Mouse (Mus musculus) right cerebral cortex, postnatal 36 days (tissue): ENCODE measurements around the gene Arhgef3.

ENCODE experiments used
- DNase-seq, 2 experiments: peaks; one replicate each; pipeline ENCODE4 v3.0.0; 2022; ENCODE audit warnings: low spot score in 2 of 2, mixed read lengths in 1 of 2

The Arhgef3 gene

DNA sequence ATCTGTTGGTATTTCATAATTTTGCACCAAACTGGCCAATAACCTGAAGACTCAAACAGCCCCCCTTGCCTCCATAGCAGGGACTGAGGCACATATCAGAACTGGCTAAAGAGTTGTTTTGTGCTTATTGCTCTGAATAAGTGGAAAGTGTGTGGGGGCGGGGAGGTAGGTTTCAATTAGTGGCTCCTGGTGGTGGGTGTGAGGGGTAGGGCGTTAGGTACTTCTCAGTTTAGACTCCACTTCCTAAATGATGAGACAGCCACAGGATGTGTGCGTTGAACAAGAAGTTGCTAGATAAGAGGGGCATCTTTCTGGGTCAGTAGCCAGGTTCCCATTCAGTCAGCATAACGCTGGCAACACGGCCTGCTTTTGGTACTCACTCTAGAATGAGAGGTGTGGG is 153.4 kb downstream of the Arhgef3 start:
- no peak for DNase-seq

- DNase-seq = peak; percentile 50 to 75
Measured at GRCm38 (mm10) chr14:27268986-27269700, 154.4 kb downstream of the Arhgef3 start.

DNA sequence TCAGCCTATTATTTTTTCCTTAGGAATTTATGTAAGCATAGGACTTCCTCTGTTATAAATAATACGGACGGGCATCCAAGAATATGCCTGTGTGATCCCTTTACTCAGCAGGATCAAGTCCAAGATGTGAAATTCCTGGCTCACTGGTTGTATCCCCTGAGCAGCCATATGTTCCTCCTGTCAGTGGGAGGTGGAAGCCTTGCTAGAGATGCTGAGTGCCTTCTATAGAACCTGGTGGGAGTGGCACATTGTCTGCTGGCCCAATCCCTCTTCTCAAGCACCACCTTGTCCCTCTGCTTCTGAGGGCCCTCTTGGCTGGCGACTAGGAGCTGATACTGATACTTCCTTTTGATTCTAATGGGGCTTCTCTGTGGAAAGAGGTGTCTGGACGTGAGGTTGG is 155.1 kb downstream of the Arhgef3 start:
- peak; percentile 64 to 90 for DNase-seq

GRCm38 (mm10) chr14:27270466-27270865 is 155.8 kb downstream of the Arhgef3 start:
- DNase-seq = no peak

- no peak for DNase-seq
Measured at GRCm38 (mm10) chr14:27271371-27272071, 156.8 kb downstream of the Arhgef3 start.

DNA sequence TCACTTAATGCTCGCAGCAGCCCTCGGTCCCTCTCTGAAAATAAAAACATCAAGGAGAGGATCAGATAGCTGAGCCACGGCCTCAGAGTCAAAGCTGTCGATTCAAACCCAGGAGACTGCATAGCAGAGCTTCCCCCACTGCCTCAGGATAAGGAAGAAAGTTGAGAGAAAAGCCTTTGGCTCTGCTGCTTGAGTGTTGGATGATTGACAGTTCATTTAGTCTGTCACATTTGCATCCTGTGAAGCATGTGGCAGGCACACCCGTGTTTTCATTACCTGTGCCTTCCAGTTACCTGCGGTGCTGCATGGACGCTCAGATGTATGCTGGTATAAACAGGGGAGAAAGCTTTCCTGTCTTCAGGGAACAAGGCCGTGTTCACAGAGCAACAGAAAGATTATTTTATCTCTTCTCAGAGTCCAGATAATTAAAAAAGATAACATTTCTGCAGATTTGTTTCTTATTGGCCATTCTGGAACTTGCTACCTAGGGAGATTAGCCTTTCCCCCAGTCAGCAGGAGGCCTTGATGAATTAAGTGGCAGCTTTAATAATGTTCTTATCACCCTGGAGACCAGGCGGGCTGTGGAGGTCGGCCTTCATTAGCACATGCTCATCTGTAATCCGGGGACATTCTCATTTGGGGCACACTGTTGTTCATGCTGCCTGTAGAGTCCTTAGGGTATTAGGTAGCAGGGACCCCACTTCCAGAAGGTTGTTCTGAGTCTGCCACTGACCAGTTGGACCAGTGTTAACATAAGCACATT is 157.6 kb downstream of the Arhgef3 start:
- no peak for DNase-seq

GRCm38 (mm10) chr14:27272835-27273138 is 158.1 kb downstream of the Arhgef3 start:
- no peak for DNase-seq

- no peak for DNase-seq
Measured at GRCm38 (mm10) chr14:27273169-27273568, 158.5 kb downstream of the Arhgef3 start.

DNA sequence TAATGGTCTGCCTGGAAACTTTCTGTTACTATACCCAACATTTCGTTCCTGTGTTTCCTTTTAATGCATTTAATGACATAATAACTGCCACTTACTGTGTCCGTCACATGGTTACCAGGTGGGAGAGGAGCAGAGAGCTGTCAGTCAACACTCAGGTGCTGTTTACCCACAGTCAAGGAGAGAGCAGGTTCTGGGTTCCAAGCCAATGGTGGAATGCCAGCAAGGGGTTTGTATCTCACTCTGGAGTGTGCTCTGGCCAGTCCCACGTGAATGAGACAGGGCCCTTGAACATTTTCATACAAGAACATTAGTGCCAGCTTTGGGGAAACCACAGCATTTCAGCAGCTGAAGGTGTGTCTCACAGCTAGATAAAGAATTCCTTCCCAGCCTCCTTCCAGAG is 162.6 kb downstream of the Arhgef3 start:
- no peak for DNase-seq

DNA sequence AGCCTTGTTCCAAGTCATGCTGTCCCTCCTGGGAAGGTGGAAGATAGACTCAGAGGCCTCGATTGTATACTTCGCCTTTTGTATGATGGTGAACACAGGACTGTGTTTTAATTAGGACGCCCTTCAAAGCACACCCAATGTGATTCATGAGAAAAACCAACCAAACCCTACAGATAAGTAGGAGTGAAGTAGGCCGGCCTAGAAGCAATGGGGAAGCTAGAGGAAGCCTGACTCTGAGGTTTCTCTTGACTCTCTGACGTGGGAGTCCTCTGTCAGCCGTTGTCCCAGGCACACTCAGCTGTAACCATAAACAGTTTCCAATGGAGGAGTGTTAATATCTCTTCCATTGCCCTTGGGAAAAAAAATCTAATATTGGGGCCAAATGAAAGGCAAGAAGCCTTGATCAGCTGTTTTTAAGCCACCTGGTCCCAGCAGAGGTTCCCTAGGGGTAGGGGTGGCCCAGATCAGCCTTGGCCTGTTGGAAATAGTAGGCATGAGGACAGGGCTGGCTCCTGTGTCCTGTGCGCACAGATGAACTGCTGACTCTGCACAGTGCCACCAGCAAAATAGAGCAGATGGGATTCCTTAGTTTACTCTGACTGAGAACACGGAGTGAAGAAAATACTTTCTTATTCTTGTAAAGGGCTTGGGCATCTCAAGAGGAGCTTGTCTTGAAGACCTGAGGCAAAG is 165.6 kb downstream of the Arhgef3 start:
- DNase-seq = no peak

DNA sequence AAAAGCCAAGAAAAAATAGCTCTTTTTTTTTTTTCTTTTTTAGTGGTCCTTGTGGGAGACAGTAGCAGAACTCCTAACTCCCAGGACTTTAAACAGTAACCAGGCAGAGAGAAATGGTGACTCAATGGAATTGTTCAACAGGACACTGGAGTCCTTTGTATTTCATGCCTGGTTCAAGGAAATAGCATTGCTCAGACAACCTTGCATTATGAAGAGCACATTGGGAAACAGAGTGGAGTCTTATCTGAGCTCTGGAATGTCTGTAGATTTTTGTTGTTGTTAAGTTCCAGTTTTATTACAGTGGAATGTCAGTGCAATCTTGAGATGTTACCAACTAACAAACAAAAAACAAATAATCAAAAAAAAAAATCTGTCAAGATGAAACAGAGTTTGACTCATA is 169.3 kb downstream of the Arhgef3 start:
- no peak for DNase-seq

- DNase-seq = no peak
Measured at GRCm38 (mm10) chr14:27286202-27286601, 171.5 kb downstream of the Arhgef3 start.

- DNase-seq = no peak
Measured at GRCm38 (mm10) chr14:27289053-27289452, 174.4 kb downstream of the Arhgef3 start.

- DNase-seq = no peak
Measured at GRCm38 (mm10) chr14:27292101-27292500, 177.4 kb downstream of the Arhgef3 start.

GRCm38 (mm10) chr14:27295821-27296220 is 181.1 kb downstream of the Arhgef3 start:
- DNase-seq = no peak

DNA sequence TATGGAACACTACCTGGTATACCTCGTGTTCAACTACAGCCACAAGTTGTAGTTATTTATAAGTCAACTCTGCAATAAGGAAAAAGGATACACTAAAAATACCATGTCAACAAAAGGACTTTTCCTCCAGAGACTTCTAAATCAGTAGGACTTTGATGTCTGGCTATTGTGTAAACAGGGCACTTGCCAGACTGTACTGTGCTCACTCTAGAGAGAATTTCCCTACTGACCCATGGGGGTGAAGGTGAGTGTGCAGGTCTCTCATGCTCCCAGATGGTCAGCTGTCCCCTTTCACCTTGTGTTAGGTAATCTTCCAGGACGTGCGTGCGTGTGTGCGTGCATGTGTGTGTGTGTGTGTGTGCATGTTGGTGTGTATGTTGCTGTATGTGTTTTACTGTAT is 182.3 kb downstream of the Arhgef3 start:
- DNase-seq = no peak

GRCm38 (mm10) chr14:27298875-27299274 is 184.2 kb downstream of the Arhgef3 start:
- no peak for DNase-seq

DNA sequence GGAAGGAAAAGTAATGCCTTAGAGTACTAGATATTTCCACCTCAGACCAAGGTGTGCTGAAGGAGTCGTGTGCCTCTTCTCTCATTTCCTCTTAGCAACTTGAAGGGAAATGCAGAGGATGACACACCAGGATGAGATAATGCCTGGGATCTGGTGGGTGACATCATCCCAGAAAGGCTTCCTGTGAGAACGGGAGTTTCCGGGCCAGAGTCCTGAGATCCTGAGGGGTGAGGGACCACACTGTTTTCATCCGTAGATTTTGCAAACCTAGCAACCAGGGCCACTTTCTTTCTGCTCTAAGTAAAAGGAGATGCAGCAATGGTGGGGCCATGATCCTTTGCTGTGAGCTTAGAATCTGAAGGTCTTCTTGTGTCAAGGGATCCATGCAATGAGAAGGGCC is 185.0 kb downstream of the Arhgef3 start:
- DNase-seq = no peak

GRCm38 (mm10) chr14:27301768-27302499 is 187.2 kb downstream of the Arhgef3 start:
- DNase-seq = no peak

DNA sequence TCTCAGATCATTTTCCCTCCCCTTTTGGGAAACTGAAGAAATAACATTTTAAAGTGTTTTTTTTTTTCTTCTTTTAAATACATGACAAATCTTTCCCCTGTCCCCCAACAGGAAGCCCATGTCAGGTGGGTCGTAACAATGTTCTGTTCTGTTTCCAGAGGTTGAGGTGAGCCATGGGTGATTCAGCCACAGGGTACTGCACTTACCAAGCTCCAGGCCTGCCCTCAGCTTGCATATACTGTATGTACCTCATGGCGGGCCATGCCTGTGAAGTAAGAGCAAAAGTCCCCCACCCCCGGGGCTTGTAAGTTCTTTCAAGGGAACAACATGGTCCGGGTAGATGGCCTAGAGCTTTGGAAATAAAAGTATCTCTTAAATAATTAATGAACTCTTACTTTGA is 188.6 kb downstream of the Arhgef3 start:
- DNase-seq = no peak

DNA sequence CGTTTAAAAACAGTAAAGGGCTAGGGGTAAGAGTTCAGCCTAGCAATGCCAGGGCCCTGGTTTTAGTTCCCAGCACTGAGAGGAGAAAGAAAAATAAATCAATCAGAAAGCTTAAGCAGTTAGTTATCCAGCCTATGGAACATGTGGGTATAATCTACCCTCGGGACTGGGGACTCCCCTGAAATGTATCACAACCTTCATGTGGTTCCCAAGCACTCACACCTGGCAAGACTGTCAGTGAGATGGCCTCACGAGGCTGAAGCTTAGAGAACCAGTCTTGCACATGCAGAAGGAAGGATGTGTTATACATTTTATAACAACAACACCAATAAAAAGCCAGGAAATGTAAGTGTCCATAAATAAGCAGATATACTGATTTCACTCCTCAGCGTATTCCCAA is 189.7 kb downstream of the Arhgef3 start:
- no peak for DNase-seq

GRCm38 (mm10) chr14:27308761-27309160 is 194.1 kb downstream of the Arhgef3 start:
- no peak for DNase-seq
